Mouse (Mus musculus): ENCODE data around the gene Anxa3.

The Anxa3 gene

GRCm38 (mm10) chr5:96792936-96793718 is at the start of gene Anxa3:
Gene Anxa3, plus strand, starts transcription at chr5:96793339.
- peak; percentile 39 for DNase-seq (ENCODE audit: low read depth, low spot score)

- DNase-seq (ENCODE audit: low read depth, low spot score), result no peak
Observed at GRCm38 (mm10) chr5:96747195-96747984, 45.7 kb upstream of the Anxa3 start.

- no peak for DNase-seq (ENCODE audit: low read depth, low spot score)
Observed at GRCm38 (mm10) chr5:96757615-96758014, 35.5 kb upstream of the Anxa3 start.

- no peak for DNase-seq (ENCODE audit: low read depth, low spot score)
Observed at GRCm38 (mm10) chr5:96762021-96762420, 31.1 kb upstream of the Anxa3 start.

GRCm38 (mm10) chr5:96768846-96769471 is 24.2 kb upstream of the Anxa3 start:
- no peak for DNase-seq (ENCODE audit: low read depth, low spot score)

- DNase-seq (ENCODE audit: low read depth, low spot score), result no peak
Observed at GRCm38 (mm10) chr5:96783506-96784288, 9.4 kb upstream of the Anxa3 start.

GRCm38 (mm10) chr5:96785096-96785495 is 8.0 kb upstream of the Anxa3 start:
- no peak for DNase-seq (ENCODE audit: low read depth, low spot score)

- no peak for DNase-seq (ENCODE audit: low read depth, low spot score)
Observed at GRCm38 (mm10) chr5:96792422-96792821, 717 bp upstream of the Anxa3 start.

- DNase-seq (ENCODE audit: low read depth, low spot score), result no peak
Observed at GRCm38 (mm10) chr5:96793953-96794635, 955 bp downstream of the Anxa3 start.

- DNase-seq (ENCODE audit: low read depth, low spot score), result no peak
Observed at GRCm38 (mm10) chr5:96795752-96796151, 2.6 kb downstream of the Anxa3 start.

GRCm38 (mm10) chr5:96797465-96797864 is 4.3 kb downstream of the Anxa3 start:
- no peak for DNase-seq (ENCODE audit: low read depth, low spot score)

GRCm38 (mm10) chr5:96799165-96799564 is 6.0 kb downstream of the Anxa3 start:
- DNase-seq (ENCODE audit: low read depth, low spot score), result no peak

GRCm38 (mm10) chr5:96799969-96800368 is 6.8 kb downstream of the Anxa3 start:
- DNase-seq (ENCODE audit: low read depth, low spot score), result no peak

GRCm38 (mm10) chr5:96802185-96802584 is 9.0 kb downstream of the Anxa3 start:
- no peak for DNase-seq (ENCODE audit: low read depth, low spot score)

GRCm38 (mm10) chr5:96803091-96803490 is 10.0 kb downstream of the Anxa3 start:
- DNase-seq (ENCODE audit: low read depth, low spot score), result no peak

GRCm38 (mm10) chr5:96804304-96804703 is 11.2 kb downstream of the Anxa3 start:
- DNase-seq (ENCODE audit: low read depth, low spot score), result no peak

- no peak for DNase-seq (ENCODE audit: low read depth, low spot score)
Observed at GRCm38 (mm10) chr5:96804813-96805212, 11.7 kb downstream of the Anxa3 start.

- DNase-seq (ENCODE audit: low read depth, low spot score), result no peak
Observed at GRCm38 (mm10) chr5:96810620-96811019, 17.5 kb downstream of the Anxa3 start.

- no peak for DNase-seq (ENCODE audit: low read depth, low spot score)
Observed at GRCm38 (mm10) chr5:96824769-96825327, 31.7 kb downstream of the Anxa3 start.

GRCm38 (mm10) chr5:96827176-96827575 is 34.0 kb downstream of the Anxa3 start:
- no peak for DNase-seq (ENCODE audit: low read depth, low spot score)

GRCm38 (mm10) chr5:96834338-96834737 is 41.2 kb downstream of the Anxa3 start:
- DNase-seq (ENCODE audit: low read depth, low spot score), result no peak
